ENCODE assay signal across 16 mouse cellular contexts in genomic region chr4:83048561-83048960, GRCm38 (mm10). TPM values are rescaled to one million over a fixed set of nuclear protein-coding genes. Genes with fewer than 3 reads are reported as not detected.
DNase-seq lines count a peak whose midpoint lies in the region; ATAC-seq and TF ChIP-seq lines count a peak whose summit lies in the region.
"Had no signal": no experiment of that assay in that cellular context is flagged by ENCODE, and none has a peak within 500 bp of the region (broad histone marks: within the 10 kb centered on the region; RNA-seq: fewer than 3 reads in every experiment).

No protein-coding gene starts in this region.

- TF ChIP-seq CTCF in intestine, postnatal 0 days (IDR thresholded peaks at IDR 0.05; ENCODE audit: low read depth) = no peak

- WGBS in intestine, embryonic 15.5 days = 28% methylated on average over 2 of the region's 2 CpGs
- WGBS in intestine, postnatal 0 days = 37% methylated on average over 2 of the region's 2 CpGs
- WGBS in midbrain, embryonic 11.5 days = 29% methylated on average over 2 of the region's 2 CpGs
- 42% methylated on average over 2 of the region's 2 CpGs for WGBS in midbrain, embryonic 14.5 days

- intact Hi-C loops in heart, postnatal 36 days (cut with DNase I) = no loop called here

- H3K4me1 ChIP-seq in intestine, embryonic 15.5 days (replicated peaks) = 0 out of 2 replicates have a peak, but pooled peaks cover 7% of the 10 kb centered on the region
- no peaks in the 10 kb centered on the region for H3K4me1 ChIP-seq in intestine, postnatal 0 days (replicated peaks; ENCODE audit: control insufficient read depth, insufficient read depth, low read length)
- peaks cover 23% of the 10 kb centered on the region; the same call in 1 of the 2 replicates for H3K4me1 ChIP-seq in midbrain, embryonic 11.5 days (ENCODE audit: control insufficient read depth, insufficient read depth, low read length)
- H3K4me1 ChIP-seq in midbrain, embryonic 14.5 days (ENCODE audit: control insufficient read depth, insufficient read depth, low read length) = peaks cover 18% of the 10 kb centered on the region

- H3K9me3 ChIP-seq in intestine, embryonic 15.5 days = no peaks in the 10 kb centered on the region
- no peaks in the 10 kb centered on the region for H3K9me3 ChIP-seq in intestine, postnatal 0 days (ENCODE audit: control insufficient read depth)
- H3K9me3 ChIP-seq in midbrain, embryonic 11.5 days (ENCODE audit: control insufficient read depth, low read length) = no peaks in the 10 kb centered on the region
- no peaks in the 10 kb centered on the region for H3K9me3 ChIP-seq in midbrain, embryonic 14.5 days (ENCODE audit: control insufficient read depth, low read length)
- H3K9me3 ChIP-seq: hindbrain, embryonic 15.5 days; limb, embryonic 13.5 days; midbrain, embryonic 13.5 days had no signal

- peak; percentile 61 for DNase-seq in heart, adult 11 months
- DNase-seq in heart, postnatal 36 days = no peak
- DNase-seq in midbrain, embryonic 11.5 days (ENCODE audit: low spot score, missing footprints) = peak; percentile 84
- DNase-seq in midbrain, embryonic 14.5 days = no peak
- DNase-seq in left cerebral cortex, adult 11 months (ENCODE audit: low spot score) = no peak
- DNase-seq in spleen, adult 12 weeks (ENCODE audit: low spot score) = no peak
- DNase-seq: cerebellum, adult 11-12 months; kidney, postnatal 25 days; lung, postnatal 10 days; right cerebral cortex, postnatal 4 days had no signal

- H3K36me3 ChIP-seq in intestine, embryonic 15.5 days = no peaks in the 10 kb centered on the region
- no peaks in the 10 kb centered on the region for H3K36me3 ChIP-seq in intestine, postnatal 0 days (ENCODE audit: control insufficient read depth, insufficient read depth)
- no peaks in the 10 kb centered on the region for H3K36me3 ChIP-seq in midbrain, embryonic 11.5 days (ENCODE audit: control insufficient read depth, insufficient read depth, low read length)
- no peaks in the 10 kb centered on the region for H3K36me3 ChIP-seq in midbrain, embryonic 14.5 days (ENCODE audit: control insufficient read depth, insufficient read depth, low read length)
- H3K36me3 ChIP-seq: hindbrain, embryonic 15.5 days; limb, embryonic 13.5 days; midbrain, embryonic 13.5 days had no signal

- H3K4me3 ChIP-seq in intestine, embryonic 15.5 days (replicated peaks) = no peak overlapping the region
- no peak overlapping the region for H3K4me3 ChIP-seq in intestine, postnatal 0 days (ENCODE audit: low read depth, low read length)
- H3K4me3 ChIP-seq in midbrain, embryonic 11.5 days (ENCODE audit: low read depth, low read length) = no peak overlapping the region
- no peak overlapping the region for H3K4me3 ChIP-seq in midbrain, embryonic 14.5 days (replicated peaks; ENCODE audit: low read depth, low read length)
- H3K4me3 ChIP-seq: hindbrain, embryonic 15.5 days; limb, embryonic 13.5 days; midbrain, embryonic 13.5 days had no signal

- H3K27me3 ChIP-seq in intestine, embryonic 15.5 days (replicated peaks) = no peaks in the 10 kb centered on the region
- H3K27me3 ChIP-seq in intestine, postnatal 0 days (replicated peaks; ENCODE audit: control insufficient read depth, insufficient read depth, low read length) = no peaks in the 10 kb centered on the region; the same call in 1 of the 2 replicates
- no peaks in the 10 kb centered on the region for H3K27me3 ChIP-seq in midbrain, embryonic 11.5 days (ENCODE audit: control insufficient read depth, insufficient read depth, low read length)
- no peaks in the 10 kb centered on the region for H3K27me3 ChIP-seq in midbrain, embryonic 14.5 days (ENCODE audit: control insufficient read depth, insufficient read depth, low read length)
- H3K27me3 ChIP-seq: hindbrain, embryonic 15.5 days; limb, embryonic 13.5 days had no signal

- ATAC-seq in intestine, embryonic 15.5 days = no peak
- no peak for ATAC-seq in intestine, postnatal 0 days
- ATAC-seq in midbrain, embryonic 11.5 days (ENCODE audit: low FRiP score) = no peak
- no peak for ATAC-seq in midbrain, embryonic 14.5 days (ENCODE audit: low FRiP score, low TSS enrichment)
- ATAC-seq: midbrain, embryonic 13.5 days had no signal

- H3K27ac ChIP-seq in intestine, embryonic 15.5 days = no peak overlapping the region
- H3K27ac ChIP-seq in intestine, postnatal 0 days (ENCODE audit: low read depth, low read length) = no peak overlapping the region
- H3K27ac ChIP-seq in midbrain, embryonic 11.5 days (ENCODE audit: low read depth, low read length) = no peak overlapping the region
- H3K27ac ChIP-seq in midbrain, embryonic 14.5 days (replicated peaks; ENCODE audit: low read depth, low read length) = no peak overlapping the region
- H3K27ac ChIP-seq: hindbrain, embryonic 15.5 days; limb, embryonic 13.5 days; midbrain, embryonic 13.5 days had no signal

- no peak overlapping the region for H3K9ac ChIP-seq in intestine, embryonic 15.5 days
- H3K9ac ChIP-seq in intestine, postnatal 0 days (ENCODE audit: low read depth, low read length) = no peak overlapping the region
- no peak overlapping the region for H3K9ac ChIP-seq in midbrain, embryonic 11.5 days (ENCODE audit: low read length)
- H3K9ac ChIP-seq in midbrain, embryonic 14.5 days (replicated peaks; ENCODE audit: low read length) = no peak overlapping the region
- H3K9ac ChIP-seq: hindbrain, embryonic 15.5 days; limb, embryonic 13.5 days; midbrain, embryonic 13.5 days had no signal

- peak overlapping the region; percentile 55 for H3K4me2 ChIP-seq in intestine, embryonic 15.5 days (replicated peaks)
- H3K4me2 ChIP-seq in intestine, postnatal 0 days (replicated peaks; ENCODE audit: low read depth) = no peak overlapping the region
- H3K4me2 ChIP-seq in midbrain, embryonic 11.5 days = peak overlapping the region; percentile 4; the same call in 1 of the 2 replicates
- no peak overlapping the region for H3K4me2 ChIP-seq in midbrain, embryonic 14.5 days (ENCODE audit: low read length)
- H3K4me2 ChIP-seq: hindbrain, embryonic 15.5 days; midbrain, embryonic 13.5 days had no signal

RNA-seq across cellular contexts. Expression of gene Frem1, which starts 3.6 kb away (rescaled TPM):
- under 1 TPM; 0.25 to 0.30 TPM for total RNA-seq in heart, postnatal 36 days (2021)
- 6.4 and 6.6 TPM in 2 replicates for polyA plus RNA-seq in intestine, embryonic 15.5 days (2015; fragmentation: Nextera tagmentation; extraction: Ambion mirVana)
- polyA plus RNA-seq in intestine, postnatal 0 days (2015; fragmentation: Nextera tagmentation; extraction: Ambion mirVana) = 1.5 and 1.6 TPM in 2 replicates
- polyA plus RNA-seq in midbrain, embryonic 11.5 days (2014; fragmentation: Nextera tagmentation; extraction: Ambion mirVana) = 7.3 and 8.2 TPM in 2 replicates
- 2.1 and 2.9 TPM in 2 replicates for polyA plus RNA-seq in midbrain, embryonic 14.5 days (2014; fragmentation: Nextera tagmentation; extraction: Ambion mirVana)
- total RNA-seq: common myeloid progenitor, adult 5-6 weeks had no signal

Comparison
In these comparisons a context has a peak if more than half of its experiments do, and no peak if none do; other contexts are left out.
1. DNase-seq: peak in heart, adult 11 months (single experiment) and midbrain, embryonic 11.5 days (single experiment); none in heart, postnatal 36 days (0 of 2), midbrain, embryonic 14.5 days (single experiment), left cerebral cortex, adult 11 months (single experiment) and spleen, adult 12 weeks (single experiment).
2. H3K4me2 ChIP-seq: peak in intestine, embryonic 15.5 days (single experiment) and midbrain, embryonic 11.5 days (single experiment); none in intestine, postnatal 0 days (single experiment) and midbrain, embryonic 14.5 days (single experiment).